Mouse (Mus musculus) heart, embryonic 14.5 days (tissue): ENCODE measurements around the gene Gm49380. TPM values are rescaled to one million over a fixed set of nuclear protein-coding genes. Genes with fewer than 3 reads are reported as not detected.

ENCODE experiments used
- ATAC-seq: fragments of 200-750 bp; cut with Nextera tagmentation; 2 replicates; pipeline ENCODE4 v1.8.0; 2017; ENCODE audit warnings: low read depth, moderate TSS enrichment; ENCODE audit not compliant: insufficient number of reproducible peaks, insufficient read depth, low FRiP score
- H3K27ac ChIP-seq, 2 experiments: fragments of 200-500 bp in 1 of 2; fragments of 300-500 bp in 1 of 2; sonication (generic) in 1 of 2; replicated peaks in 1 of 2; 2 replicates each; pipeline ENCODE4 v1.5.1; 2012 to 2014; ENCODE audit warnings: low read depth in 2 of 2, low read length in 2 of 2, control low read depth in 1 of 2, mild to moderate bottlenecking in 1 of 2, mixed read lengths in 1 of 2; ENCODE audit not compliant: control insufficient read depth in 1 of 2, insufficient read depth in 1 of 2
- H3K27me3 ChIP-seq: fragments of 300-500 bp; sonication (generic); 2 replicates; pipeline ENCODE4 v1.6.1; 2014; ENCODE audit warnings: mild to moderate bottlenecking, low read length, control low read depth; ENCODE audit not compliant: control insufficient read depth, insufficient read depth
- H3K36me3 ChIP-seq: fragments of 300-500 bp; sonication (generic); 2 replicates; pipeline ENCODE4 v1.6.1; 2014; ENCODE audit warnings: mild to moderate bottlenecking, control low read depth, low read length, mixed read lengths; ENCODE audit not compliant: control insufficient read depth, insufficient read depth
- H3K4me1 ChIP-seq, 2 experiments: fragments of 200-500 bp in 1 of 2; fragments of 300-500 bp in 1 of 2; sonication (generic) in 1 of 2; 2 replicates each; pipeline ENCODE4 v1.6.1; 2012 to 2014; ENCODE audit warnings: low read length in 2 of 2, control low read depth in 1 of 2, mixed read lengths in 1 of 2; ENCODE audit not compliant: control insufficient read depth in 2 of 2, insufficient read depth in 2 of 2
- H3K4me2 ChIP-seq: fragments of 300-500 bp; sonication (generic); 2 replicates; pipeline ENCODE4 v1.6.1; 2014; ENCODE audit warnings: mild to moderate bottlenecking, low read length
- H3K4me3 ChIP-seq, 2 experiments: fragments of 200-500 bp in 1 of 2; fragments of 300-500 bp in 1 of 2; sonication (generic) in 1 of 2; 2 replicates each; pipeline ENCODE4 v1.5.1; 2012 to 2014; ENCODE audit warnings: low read length in 2 of 2, mild to moderate bottlenecking in 2 of 2, control low read depth in 1 of 2, low read depth in 1 of 2, moderate library complexity in 1 of 2; ENCODE audit not compliant: control insufficient read depth in 1 of 2, insufficient read depth in 1 of 2
- H3K9ac ChIP-seq: fragments of 300-500 bp; sonication (generic); 2 replicates; pipeline ENCODE4 v1.6.1; 2014; ENCODE audit warnings: mild to moderate bottlenecking, low read length
- H3K9me3 ChIP-seq: fragments of 300-500 bp; sonication (generic); 2 replicates; pipeline ENCODE4 v1.6.1; 2016; ENCODE audit warnings: low read length, control low read depth; ENCODE audit not compliant: control insufficient read depth
- WGBS: fragments of 180-500 bp; shearing (Covaris S2); extraction: QIAGEN DNeasy Blood & Tissue Kit; methylation state at CpG from one replicate; pipeline ENCODE4 v1.1.7; 2014; 5-methylcytosine and 5-hydroxymethylcytosine counted together
- polyA plus RNA-seq: library from polyadenylated mRNA; unstranded; fragments of >200 nt; fragmentation: Nextera tagmentation; extraction: Ambion mirVana; gene quantifications from 2 replicates; pipeline ENCODE4 v1.2.1, GENCODE M21; 2014

The Gm49380 gene
- polyA plus RNA-seq, 1 experiment from 2014 or later, result 0.08 TPM

- no peak for ATAC-seq
- Histone ChIP-seq H3K36me3 (no peaks in the 10 kb centered on the region), H3K27me3 (no peaks in the 10 kb centered on the region), H3K9me3 (no peaks in the 10 kb centered on the region), H3K4me2 (no peak overlapping the region), H3K9ac (no peak overlapping the region), H3K4me1 (no peaks in the 10 kb centered on the region), H3K27ac (no peak overlapping the region), H3K4me3 (no peak overlapping the region)
- WGBS, result 53% methylated on average over 13 of the region's 13 CpGs
Measured at GRCm38 (mm10) chr9:44033957-44034727, 79.2 kb downstream of the Gm49380 start.

- 89% methylated on average over 5 of the region's 5 CpGs for WGBS
- H3K36me3 ChIP-seq, result no peaks in the 10 kb centered on the region
- H3K27ac ChIP-seq, result no peak overlapping the region
- H3K9me3 ChIP-seq, result no peaks in the 10 kb centered on the region
- no peaks in the 10 kb centered on the region for H3K4me1 ChIP-seq
- no peaks in the 10 kb centered on the region for H3K27me3 ChIP-seq
- no peak for ATAC-seq
- H3K4me3 ChIP-seq, result no peak overlapping the region
- no peak overlapping the region for H3K4me2 ChIP-seq
- no peak overlapping the region for H3K9ac ChIP-seq
Measured at GRCm38 (mm10) chr9:44033317-44033716, 80.0 kb downstream of the Gm49380 start.

- Histone ChIP-seq H3K4me2 (no peak overlapping the region), H3K27ac (no peak overlapping the region), H3K4me1 (no peaks in the 10 kb centered on the region), H3K27me3 (no peaks in the 10 kb centered on the region), H3K9me3 (no peaks in the 10 kb centered on the region), H3K4me3 (no peak overlapping the region), H3K9ac (no peak overlapping the region), H3K36me3 (no peaks in the 10 kb centered on the region)
- WGBS, result 66% methylated on average over 4 of the region's 4 CpGs
- no peak for ATAC-seq
Measured at GRCm38 (mm10) chr9:44031946-44032345, 81.4 kb downstream of the Gm49380 start.

DNA sequence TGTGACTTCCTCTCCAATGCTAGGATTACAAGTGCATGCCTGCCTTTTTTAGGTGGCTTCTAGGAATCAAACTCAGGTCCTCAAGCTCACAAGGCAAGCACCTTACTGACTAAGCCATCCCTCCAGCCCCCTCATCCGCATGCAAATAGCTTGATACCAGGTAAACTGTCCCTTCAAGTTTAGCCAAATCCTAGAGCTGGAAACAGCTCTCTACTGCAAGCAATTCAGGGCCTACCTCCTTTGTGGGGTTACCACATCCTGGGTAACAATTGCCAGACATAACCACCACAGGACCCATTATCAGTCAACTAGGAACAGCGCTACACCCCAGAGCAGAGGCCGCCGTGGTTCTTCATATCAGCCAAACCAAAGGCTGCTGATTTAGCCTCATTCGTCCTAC, 82.2 kb downstream of the Gm49380 start:
- Histone ChIP-seq H3K4me1 (no peaks in the 10 kb centered on the region), H3K9ac (no peak overlapping the region), H3K9me3 (no peaks in the 10 kb centered on the region), H3K36me3 (no peaks in the 10 kb centered on the region), H3K27me3 (no peaks in the 10 kb centered on the region), H3K4me3 (no peak overlapping the region), H3K27ac (no peak overlapping the region), H3K4me2 (no peak overlapping the region)
- no peak for ATAC-seq
- WGBS, result 61% methylated on average over 5 of the region's 5 CpGs

DNA sequence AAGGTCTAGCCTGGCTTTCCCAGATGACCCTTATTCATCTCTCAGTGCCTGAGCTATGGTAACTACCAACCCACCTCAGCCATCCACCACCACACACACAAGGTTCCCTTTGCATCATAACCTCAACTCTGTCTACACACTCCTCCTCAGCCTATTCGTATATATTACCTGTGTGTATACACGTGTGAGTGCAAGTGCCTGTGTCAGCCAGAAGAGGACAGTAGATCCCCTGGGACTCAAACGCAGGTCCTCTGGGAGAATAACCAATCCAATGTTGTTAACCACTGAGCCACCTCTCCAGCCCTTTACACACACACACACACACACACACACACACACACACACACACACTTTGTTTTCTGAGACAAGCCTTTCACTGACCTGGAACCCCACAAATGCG, 82.7 kb downstream of the Gm49380 start:
- WGBS, result 90% methylated on average over 4 of the region's 4 CpGs
- ATAC-seq, result no peak
- H3K9ac ChIP-seq, result no peak overlapping the region
- no peak overlapping the region for H3K4me3 ChIP-seq
- H3K4me2 ChIP-seq, result no peak overlapping the region
- no peaks in the 10 kb centered on the region for H3K36me3 ChIP-seq
- no peaks in the 10 kb centered on the region for H3K27me3 ChIP-seq
- no peaks in the 10 kb centered on the region for H3K9me3 ChIP-seq
- H3K27ac ChIP-seq, result no peak overlapping the region
- no peaks in the 10 kb centered on the region for H3K4me1 ChIP-seq

- no peak overlapping the region for H3K9ac ChIP-seq
- peak overlapping the region; percentile 24 to 37; a peak in 2 of 4 replicates for H3K27ac ChIP-seq
- H3K4me1 ChIP-seq, result no peaks in the 10 kb centered on the region
- H3K4me2 ChIP-seq, result no peak overlapping the region
- peak; percentile 57; the same call in 1 of the 2 replicates for ATAC-seq
- no peaks in the 10 kb centered on the region for H3K36me3 ChIP-seq
- no peak overlapping the region for H3K4me3 ChIP-seq
- 36% methylated on average over 5 of the region's 5 CpGs for WGBS
- no peaks in the 10 kb centered on the region for H3K9me3 ChIP-seq
- no peaks in the 10 kb centered on the region for H3K27me3 ChIP-seq
Measured at GRCm38 (mm10) chr9:44029580-44030236, 83.6 kb downstream of the Gm49380 start.

DNA sequence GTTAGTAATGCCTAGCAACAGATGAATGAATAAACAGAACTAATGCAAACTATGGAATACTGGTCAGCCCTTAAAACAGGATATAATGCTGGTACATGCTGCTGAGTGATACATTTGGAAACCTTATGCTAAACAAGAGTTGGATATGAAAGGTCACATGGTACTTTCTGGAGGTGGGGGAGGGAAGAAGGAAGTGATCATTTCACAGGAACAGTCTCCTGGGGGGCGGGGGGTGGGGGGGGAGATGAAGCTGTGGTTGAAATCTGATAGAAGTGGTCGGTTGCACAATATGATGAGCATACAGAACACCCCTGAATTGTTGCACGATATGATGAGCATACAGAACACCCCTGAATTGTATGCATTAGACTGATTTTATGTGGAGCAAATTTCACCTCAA, 89.2 kb downstream of the Gm49380 start:
- ATAC-seq, result no peak
- Histone ChIP-seq H3K4me1 (no peaks in the 10 kb centered on the region), H3K27ac (no peak overlapping the region), H3K9me3 (no peaks in the 10 kb centered on the region), H3K9ac (no peak overlapping the region), H3K27me3 (no peaks in the 10 kb centered on the region), H3K36me3 (no peaks in the 10 kb centered on the region), H3K4me2 (no peak overlapping the region), H3K4me3 (no peak overlapping the region)
- WGBS, result 81% methylated on average over 3 of the region's 3 CpGs
